Mouse (Mus musculus) urinary bladder, postnatal 10 days (tissue): Measurements from ENCODE around the gene Donson.

Experiments used
- DNase-seq: peaks from one replicate; pipeline ENCODE4 v3.0.0; 2022; ENCODE audit warnings: low spot score

The Donson gene

DNA sequence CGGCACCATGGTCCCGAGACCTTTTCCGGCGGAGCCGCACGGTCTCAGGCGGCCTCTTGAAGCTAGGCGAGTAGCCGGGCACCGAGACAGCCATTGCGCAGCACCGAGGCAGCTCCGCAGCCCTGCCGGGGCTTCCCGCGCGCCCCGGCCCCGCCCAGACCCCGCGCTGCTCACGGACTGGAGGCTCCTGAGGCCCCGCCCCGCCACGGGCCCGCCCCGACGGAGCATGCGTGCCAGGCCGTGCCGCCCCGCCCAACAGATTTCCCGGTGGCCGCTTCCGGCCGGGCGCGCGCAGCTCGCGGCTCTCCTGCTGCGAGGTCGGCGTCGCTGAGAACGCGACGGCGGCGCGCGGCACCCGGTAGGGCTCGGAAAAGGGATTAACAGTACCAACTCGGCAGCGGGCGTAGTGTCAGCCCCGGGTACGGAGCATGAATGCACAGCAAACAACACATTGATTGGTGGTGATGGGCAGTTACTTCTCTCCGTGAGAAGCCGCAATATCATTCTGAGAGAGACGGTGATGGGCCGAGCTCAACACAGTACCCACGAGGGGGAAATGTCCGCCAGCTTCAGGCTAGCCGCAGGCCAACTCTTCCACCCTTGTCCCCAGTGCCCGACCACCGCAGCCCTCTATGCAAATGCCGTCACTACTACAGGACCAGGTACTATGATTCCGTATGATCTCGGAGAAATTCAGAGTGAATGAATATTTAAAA lies at the start of gene Donson:
Donson (minus strand) TSS at position 152 of the 716 bp plus-strand sequence.
- DNase-seq: peak; percentile 73

DNA sequence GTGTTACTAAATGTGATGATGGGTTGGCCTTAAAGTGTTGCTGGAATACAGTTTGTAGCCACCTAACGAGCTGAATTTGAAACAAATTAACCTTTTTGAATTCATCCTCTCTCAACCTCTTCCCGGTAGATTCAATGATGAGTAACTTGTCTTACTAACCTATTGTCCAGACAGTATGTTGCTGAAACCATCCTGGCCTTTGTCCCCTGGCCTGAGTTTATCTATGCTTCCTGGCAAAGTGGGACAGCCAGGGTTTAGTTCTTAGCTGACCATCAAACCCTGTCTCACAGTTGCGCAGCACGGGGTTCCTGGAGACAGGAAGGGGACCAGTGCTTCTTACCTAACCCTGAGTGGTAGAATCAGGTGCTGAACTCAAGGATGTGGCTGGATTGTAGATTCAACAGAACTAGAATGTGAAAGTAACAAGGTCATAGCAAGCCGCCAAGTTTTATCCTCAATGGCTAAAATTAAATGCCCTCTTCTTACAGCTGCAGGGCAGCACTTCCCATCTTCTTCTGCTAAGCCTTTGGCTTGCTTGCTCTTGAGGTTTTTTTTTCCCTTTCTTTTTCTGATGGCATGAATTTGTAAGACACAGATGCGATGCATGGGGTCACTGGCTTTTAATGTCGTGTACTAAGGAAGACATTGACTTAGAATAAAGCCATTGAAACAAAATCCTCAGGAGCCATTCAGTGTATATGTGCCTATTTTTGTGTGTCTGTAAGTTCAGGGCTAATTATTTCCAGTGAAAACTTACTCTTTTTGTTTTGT lies 47.7 kb upstream of the Donson start:
- DNase-seq: no peak

- no peak for DNase-seq
Observed at GRCm38 (mm10) chr16:91734771-91735170, 46.2 kb upstream of the Donson start.

DNA sequence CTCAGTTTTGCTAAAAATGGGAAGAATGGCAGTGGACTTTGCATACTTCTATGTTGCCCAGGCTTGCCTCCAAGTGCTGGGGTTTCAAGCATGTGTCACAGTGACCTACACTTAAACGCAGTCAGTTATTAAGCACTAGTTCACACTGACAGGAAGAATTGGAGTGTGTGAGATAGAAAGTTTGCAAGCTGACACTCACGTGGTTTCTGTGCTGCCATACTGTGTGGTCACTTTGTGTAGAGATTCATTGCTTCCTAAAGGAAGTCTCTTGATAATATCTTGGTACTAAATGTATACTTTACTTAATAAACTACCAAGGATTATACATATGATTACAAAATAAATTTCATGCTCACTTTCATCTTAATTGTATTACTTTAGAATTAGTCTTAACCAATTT lies 44.2 kb upstream of the Donson start:
- DNase-seq: no peak

GRCm38 (mm10) chr16:91730446-91730845 lies 41.9 kb upstream of the Donson start:
- no peak for DNase-seq

DNA sequence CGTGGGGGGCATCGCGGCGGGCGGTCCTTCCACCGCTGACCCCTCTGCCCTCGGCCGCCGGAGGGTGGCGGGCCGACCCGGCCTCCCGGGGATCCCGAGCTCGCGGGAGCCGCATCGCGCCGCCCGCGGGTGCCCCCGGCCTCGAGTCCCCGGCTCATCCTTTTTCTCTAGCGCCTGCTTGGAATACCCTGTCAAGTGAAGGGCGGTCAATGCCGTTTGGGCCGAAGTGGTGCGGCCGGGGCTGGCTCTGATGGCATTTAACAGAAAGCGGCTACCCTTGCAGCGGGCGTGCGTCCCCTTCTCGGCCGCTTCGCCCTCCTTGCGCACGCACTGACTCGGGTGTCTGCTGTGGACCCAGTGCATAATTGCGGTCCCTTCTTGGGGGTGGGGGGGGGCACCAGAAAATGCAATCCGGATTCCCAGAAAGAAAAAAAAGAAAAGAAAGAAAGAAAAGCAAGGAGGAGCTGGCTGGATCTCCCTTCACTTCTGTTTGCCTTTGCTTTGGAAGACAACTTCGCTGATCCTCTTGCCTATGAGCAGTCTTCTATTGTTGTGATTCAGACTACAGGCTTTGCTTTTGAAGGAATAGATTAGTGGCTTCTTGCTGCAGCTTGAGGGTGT lies 41.4 kb upstream of the Donson start:
- DNase-seq: no peak

DNA sequence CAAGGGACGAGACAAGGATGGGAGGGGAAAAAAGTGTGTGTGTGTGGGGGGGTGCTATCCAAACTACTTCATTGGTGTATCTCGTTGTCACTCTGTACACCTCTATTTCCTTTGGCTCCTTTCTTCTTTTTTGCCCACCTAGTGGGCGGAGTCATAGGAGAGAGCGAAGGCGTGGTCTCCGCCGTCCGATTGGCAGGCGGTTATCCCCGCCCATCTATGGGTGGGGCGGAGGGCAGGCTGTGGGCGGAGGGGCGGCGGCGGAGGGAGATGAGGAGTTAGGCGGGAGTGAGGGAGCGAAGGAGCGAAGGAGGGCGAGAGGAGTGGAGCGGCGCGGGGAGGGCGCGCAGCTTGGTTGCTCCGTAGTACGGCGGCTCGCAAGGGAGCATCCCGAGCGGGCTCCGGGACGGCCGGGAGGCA lies 40.5 kb upstream of the Donson start, which contains the start of gene Itsn1:
Itsn1 (plus strand) TSS at position 216 of the 417 bp plus-strand sequence.
- DNase-seq: peak; percentile 96

DNA sequence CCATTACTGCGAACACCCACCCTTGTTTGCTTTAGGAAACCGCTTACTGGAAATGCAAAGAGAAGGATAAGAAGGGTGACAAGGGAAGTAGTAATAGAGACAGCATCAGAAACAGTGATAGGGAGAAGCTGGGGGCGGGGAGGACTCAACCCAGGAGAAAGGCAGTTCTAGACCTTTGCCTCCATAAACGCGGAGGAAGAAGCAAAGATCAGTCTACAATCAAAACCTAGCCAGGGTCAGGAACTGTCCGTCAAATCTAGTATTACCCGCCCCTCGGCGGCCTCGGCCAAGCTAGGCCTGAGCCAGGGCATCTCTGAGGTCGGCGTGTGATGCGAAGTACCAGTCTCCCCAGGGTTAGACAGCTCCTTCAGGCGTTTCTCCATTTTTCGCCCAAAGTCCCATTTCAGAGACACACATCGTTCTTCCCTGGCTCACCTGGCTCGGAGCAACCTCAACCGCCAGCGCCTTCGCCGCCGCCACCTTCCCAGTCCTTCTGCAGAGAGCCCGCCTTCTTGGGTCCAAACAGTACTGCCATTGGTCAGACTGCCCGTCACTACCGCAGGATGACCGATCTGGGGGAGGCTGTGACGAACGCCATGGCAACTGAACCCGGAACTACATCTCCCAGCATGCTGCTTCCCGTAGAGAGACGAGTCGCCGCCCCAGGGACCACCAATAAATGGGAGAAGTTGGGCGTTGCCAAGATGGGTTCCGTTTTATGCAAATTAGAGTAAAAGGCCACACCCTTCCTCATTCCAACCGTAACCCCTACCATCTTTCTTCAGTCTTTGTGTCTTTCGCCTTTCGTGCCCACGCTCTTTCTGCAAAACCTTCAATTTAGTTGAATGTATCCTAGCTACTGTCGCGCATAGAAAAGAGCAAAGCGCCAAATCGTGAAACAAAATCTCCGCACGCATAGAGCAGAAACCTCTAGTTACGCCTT lies 39.8 kb upstream of the Donson start, which contains the start of gene Cryzl1:
Cryzl1 (minus strand) TSS at position 853 of the 943 bp plus-strand sequence.
- peak; percentile 94 for DNase-seq

DNA sequence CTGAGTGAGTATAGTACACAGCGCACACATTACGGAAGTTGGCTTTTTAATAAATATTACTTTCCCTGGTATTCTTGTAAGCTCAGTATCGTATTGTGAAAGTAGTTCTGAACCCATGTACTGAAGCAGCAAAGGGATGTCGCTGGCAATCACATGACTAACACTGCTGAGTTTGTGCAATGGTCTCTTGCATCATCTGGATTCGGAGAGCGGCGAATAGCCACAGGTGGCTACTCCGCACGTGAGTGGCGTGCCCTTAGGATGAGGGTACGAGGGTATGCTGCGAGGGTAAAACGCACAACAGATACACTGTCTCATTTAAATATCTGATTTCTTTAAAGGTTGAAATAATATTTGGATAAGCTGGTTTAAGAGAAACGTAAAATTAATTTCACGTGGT lies 38.9 kb upstream of the Donson start:
- no peak for DNase-seq

GRCm38 (mm10) chr16:91724247-91724646 lies 35.7 kb upstream of the Donson start:
- no peak for DNase-seq

DNA sequence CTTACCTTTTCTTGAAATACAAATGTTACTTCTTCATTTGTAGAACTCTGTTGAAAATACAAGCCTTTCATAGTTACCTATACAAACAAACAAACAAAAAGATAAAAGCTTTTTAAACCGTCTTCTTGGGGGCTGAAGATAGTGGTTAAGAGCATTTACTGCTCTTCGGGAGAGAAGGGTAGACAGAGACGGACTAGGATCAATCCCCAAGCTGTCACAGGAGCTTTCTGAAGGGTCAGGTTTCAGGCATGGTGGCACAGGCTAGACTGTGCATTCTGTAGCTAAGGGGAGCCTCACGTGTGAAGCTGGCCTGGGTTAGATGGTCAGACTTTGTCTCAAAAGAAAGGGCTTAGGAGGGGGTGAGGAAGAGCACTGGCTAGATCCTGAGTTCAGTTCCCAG lies 28.8 kb upstream of the Donson start:
- no peak for DNase-seq

DNA sequence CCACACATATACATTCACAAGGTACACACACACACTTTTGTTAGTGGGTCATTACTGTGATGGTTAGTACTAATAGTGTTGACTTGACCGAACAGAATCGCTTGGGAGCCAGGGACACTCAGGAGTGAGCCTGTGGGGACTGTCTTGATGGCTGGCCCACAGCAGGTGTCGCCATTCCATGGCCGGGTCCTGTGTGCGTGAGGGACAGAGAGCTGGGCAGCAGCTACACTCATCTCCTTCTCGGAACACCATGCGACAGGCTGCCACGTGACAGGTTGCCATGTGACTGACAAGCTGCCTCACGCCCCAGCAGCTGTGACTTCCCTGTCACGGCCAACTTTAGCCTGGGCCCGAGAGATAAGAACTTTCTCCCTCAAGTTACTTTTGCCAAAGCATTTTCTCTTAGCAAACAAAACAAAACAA lies 28.4 kb upstream of the Donson start:
- DNase-seq: no peak

- no peak for DNase-seq
Observed at GRCm38 (mm10) chr16:91710241-91710640, 21.7 kb upstream of the Donson start.

DNA sequence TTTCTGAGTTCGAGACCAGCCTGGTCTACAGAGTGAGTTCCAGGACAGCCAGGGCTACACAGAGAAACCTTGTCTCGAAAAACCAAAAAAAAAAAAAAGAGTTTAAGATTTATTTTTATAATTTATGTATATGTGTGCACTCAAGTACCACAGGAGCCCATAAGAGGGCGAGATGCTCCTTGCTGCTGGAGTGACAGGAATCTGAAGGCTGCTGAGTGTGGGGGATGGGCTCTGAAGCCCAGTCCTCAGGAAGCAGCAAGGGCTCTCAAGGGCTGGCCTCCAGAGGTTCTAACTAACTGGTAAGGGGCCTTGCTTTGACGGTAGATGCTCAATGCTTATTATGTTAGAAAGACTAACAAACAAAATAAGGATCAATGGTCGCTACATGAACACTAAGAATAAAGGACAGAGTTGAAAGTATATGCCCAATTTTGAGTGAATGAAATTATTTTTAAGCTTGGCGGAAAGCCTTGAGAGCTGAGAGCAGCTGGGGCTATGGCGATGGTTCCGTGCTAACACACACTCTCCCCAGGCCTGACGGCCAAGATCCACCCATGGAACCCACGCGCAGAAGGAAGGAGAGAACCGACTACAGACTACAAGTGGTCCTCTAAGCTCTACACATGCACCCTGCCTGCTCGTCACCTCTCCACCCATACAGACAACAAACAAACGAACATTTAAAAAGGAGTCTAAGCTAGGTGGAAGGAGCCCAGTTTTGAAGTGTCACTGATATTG lies 16.2 kb upstream of the Donson start:
- DNase-seq: no peak

DNA sequence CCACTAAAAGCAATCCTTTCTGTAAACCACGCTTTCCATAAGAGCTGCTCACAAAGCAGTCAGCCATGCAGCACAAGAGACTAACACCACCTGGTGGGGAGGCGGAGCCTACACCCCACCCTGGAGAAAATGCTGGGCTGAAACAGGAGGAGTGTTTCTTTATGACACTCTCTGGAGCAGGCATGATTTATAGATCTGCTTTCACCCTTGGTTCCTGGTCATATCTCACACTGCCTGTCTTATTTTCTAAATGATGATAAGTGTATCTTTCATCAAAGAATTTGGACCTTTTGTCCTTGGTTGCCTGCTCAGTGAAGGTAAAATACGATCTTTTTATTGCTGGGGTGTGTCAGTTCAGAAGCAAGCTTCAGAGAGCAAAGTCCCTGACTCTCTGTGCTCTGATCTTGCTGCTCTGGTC lies 14.2 kb upstream of the Donson start:
- no peak for DNase-seq

DNA sequence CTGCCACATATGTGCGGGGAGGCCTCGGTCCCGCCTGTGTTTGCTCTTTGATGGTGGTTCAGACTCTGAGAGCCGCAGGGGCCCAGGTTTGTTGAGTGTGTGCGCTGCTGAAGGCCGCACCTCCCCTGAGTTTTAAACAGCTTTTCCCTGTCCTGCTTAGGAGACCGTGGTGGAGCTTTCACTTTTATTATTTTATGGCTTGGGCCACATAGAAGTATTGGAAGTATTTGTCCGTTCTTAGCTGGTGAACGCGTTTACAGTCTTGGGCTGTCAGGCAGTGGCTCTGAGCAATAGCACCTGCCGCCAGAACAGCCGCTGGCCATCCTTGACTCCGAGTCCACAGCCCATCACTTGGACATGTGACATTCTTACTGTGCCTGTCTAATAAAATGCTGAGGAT lies 13.3 kb upstream of the Donson start:
- DNase-seq: no peak

DNA sequence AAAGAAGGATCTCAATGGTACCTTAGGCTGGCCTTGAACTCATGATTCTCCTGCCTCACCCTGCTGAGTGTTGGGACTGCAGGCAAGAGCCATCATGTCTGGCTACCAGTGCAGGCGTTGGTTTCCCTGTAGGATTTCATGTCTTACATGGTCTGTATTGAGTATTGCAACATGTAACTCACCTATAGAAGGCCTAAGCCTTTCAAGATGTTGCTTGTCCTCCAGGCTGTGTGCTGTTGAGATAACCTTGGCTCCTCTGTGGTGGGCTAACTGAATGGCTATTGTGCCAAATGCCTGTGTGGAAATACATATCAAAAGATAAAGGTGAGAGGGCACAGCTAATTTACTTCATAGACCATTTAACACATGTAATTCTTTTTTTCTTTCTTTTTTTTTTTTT lies 10.4 kb upstream of the Donson start:
- DNase-seq: no peak

- no peak for DNase-seq
Observed at GRCm38 (mm10) chr16:91695108-91695755, 6.7 kb upstream of the Donson start.

- no peak for DNase-seq
Observed at GRCm38 (mm10) chr16:91694455-91695084, 6.0 kb upstream of the Donson start.

DNA sequence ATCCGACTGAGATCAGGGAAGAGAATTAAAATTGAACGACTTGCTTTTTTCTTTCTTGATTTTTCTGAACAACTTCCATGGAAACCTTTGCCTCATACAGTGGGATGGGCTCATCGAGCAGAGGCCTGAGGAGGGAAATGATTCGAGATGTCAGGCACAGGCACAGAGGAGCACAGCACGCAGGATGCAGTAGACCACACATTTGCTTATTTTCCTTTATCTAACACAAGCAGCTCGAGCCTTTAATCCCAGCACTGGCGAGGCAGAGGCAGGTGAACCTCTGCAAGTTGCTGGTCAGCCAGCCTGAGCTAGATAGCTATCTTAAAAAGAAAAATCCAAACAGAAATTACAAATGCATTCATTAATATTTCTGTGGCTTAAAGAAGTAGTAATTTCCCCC lies 1.2 kb upstream of the Donson start:
- no peak for DNase-seq
